Comparison of ENCODE assay signal across 11 mouse cellular contexts in genomic region chrX:101805512-101805911, GRCm38 (mm10). TPM values are rescaled to one million over a fixed set of nuclear protein-coding genes. Genes with fewer than 3 reads are reported as not detected.
DNase-seq lines count a peak whose midpoint lies in the region; ATAC-seq and TF ChIP-seq lines count a peak whose summit lies in the region.
"Had no signal": no experiment of that assay in that cellular context is flagged by ENCODE, and none has a peak within 500 bp of the region (broad histone marks: within the 10 kb centered on the region; RNA-seq: fewer than 3 reads in every experiment).

No protein-coding gene starts in this region.

- no peak overlapping the region for H3K4me3 ChIP-seq in hindbrain, embryonic 14.5 days (replicated peaks; ENCODE audit: low read length)
- H3K4me3 ChIP-seq in hindbrain, embryonic 16.5 days (ENCODE audit: low read length) = no peak overlapping the region
- H3K4me3 ChIP-seq in ES-E14 (ENCODE audit: insufficient read depth in 1 of 2, low read depth in 1 of 2, low read length in 2 of 2, poor library complexity in 1 of 2, severe bottlenecking in 1 of 2) = no peak overlapping the region
- H3K4me3 ChIP-seq in neural tube, embryonic 15.5 days (replicated peaks) = no peak overlapping the region
- H3K4me3 ChIP-seq: neural tube, embryonic 12.5 days had no signal

- H3K4me1 ChIP-seq in hindbrain, embryonic 14.5 days (replicated peaks; ENCODE audit: control insufficient read depth, insufficient read depth, low read length) = no peaks in the 10 kb centered on the region
- no peaks in the 10 kb centered on the region for H3K4me1 ChIP-seq in hindbrain, embryonic 16.5 days (ENCODE audit: control insufficient read depth, insufficient read depth, low read depth, low read length)
- H3K4me1 ChIP-seq in ES-E14 (ENCODE audit: control insufficient read depth in 2 of 2, insufficient read depth in 2 of 2, low read length in 2 of 2, poor library complexity in 1 of 2) = no peaks in the 10 kb centered on the region
- H3K4me1 ChIP-seq in neural tube, embryonic 15.5 days = no peaks in the 10 kb centered on the region
- H3K4me1 ChIP-seq: neural tube, embryonic 12.5 days had no signal

- no peaks in the 10 kb centered on the region for H3K27me3 ChIP-seq in hindbrain, embryonic 14.5 days (ENCODE audit: control insufficient read depth, insufficient read depth, low read length)
- no peaks in the 10 kb centered on the region for H3K27me3 ChIP-seq in hindbrain, embryonic 16.5 days (replicated peaks; ENCODE audit: control insufficient read depth, insufficient read depth, low read length)
- peaks cover 11% of the 10 kb centered on the region; the same call in 1 of the 2 replicates for H3K27me3 ChIP-seq in neural tube, embryonic 15.5 days (replicated peaks)
- H3K27me3 ChIP-seq: neural tube, embryonic 12.5 days had no signal

- WGBS in hindbrain, embryonic 14.5 days = 27% methylated on average over 2 of the region's 2 CpGs
- 33% methylated on average over 2 of the region's 2 CpGs for WGBS in hindbrain, embryonic 16.5 days
- WGBS in neural tube, embryonic 15.5 days = 35% methylated on average over 2 of the region's 2 CpGs

- ATAC-seq in hindbrain, embryonic 14.5 days (ENCODE audit: low FRiP score) = no peak
- no peak for ATAC-seq in hindbrain, embryonic 16.5 days
- ATAC-seq in neural tube, embryonic 15.5 days (ENCODE audit: low FRiP score) = no peak

- H3K9me3 ChIP-seq in hindbrain, embryonic 14.5 days (ENCODE audit: control insufficient read depth, low read length) = no peaks in the 10 kb centered on the region
- H3K9me3 ChIP-seq in hindbrain, embryonic 16.5 days (ENCODE audit: control insufficient read depth, low read length) = no peaks in the 10 kb centered on the region
- H3K9me3 ChIP-seq in ES-E14 (ENCODE audit: control insufficient read depth, insufficient read depth, low read depth, low read length) = no peaks in the 10 kb centered on the region
- no peaks in the 10 kb centered on the region for H3K9me3 ChIP-seq in neural tube, embryonic 15.5 days (replicated peaks)
- H3K9me3 ChIP-seq: neural tube, embryonic 12.5 days had no signal

- no peak overlapping the region for H3K27ac ChIP-seq in hindbrain, embryonic 14.5 days
- H3K27ac ChIP-seq in hindbrain, embryonic 16.5 days (ENCODE audit: low read depth, low read length) = no peak overlapping the region
- no peak overlapping the region for H3K27ac ChIP-seq in ES-E14 (ENCODE audit: insufficient read depth, low read depth, low read length, poor library complexity, severe bottlenecking)
- no peak overlapping the region for H3K27ac ChIP-seq in neural tube, embryonic 15.5 days (replicated peaks)
- H3K27ac ChIP-seq: neural tube, embryonic 12.5 days had no signal

- H3K36me3 ChIP-seq in hindbrain, embryonic 14.5 days (replicated peaks; ENCODE audit: control insufficient read depth, insufficient read depth) = no peaks in the 10 kb centered on the region
- H3K36me3 ChIP-seq in hindbrain, embryonic 16.5 days (ENCODE audit: control insufficient read depth, insufficient read depth, low read length) = no peaks in the 10 kb centered on the region
- H3K36me3 ChIP-seq in ES-E14 (ENCODE audit: control insufficient read depth, insufficient read depth, low read length, poor library complexity, severe bottlenecking) = no peaks in the 10 kb centered on the region
- H3K36me3 ChIP-seq in neural tube, embryonic 15.5 days = no peaks in the 10 kb centered on the region
- H3K36me3 ChIP-seq: neural tube, embryonic 12.5 days had no signal

- DNase-seq in hindbrain, embryonic 14.5 days (ENCODE audit: low spot score) = peak; percentile 52
- DNase-seq in 3T3-L1 (ENCODE audit: low read depth, low spot score) = peak; percentile 72
- DNase-seq in ES-E14 (ENCODE audit: low read depth, low spot score) = no peak
- DNase-seq in embryo, embryonic 10.5 days (ENCODE audit: low spot score) = peak; percentile 62
- DNase-seq in urinary bladder, postnatal 4 days (ENCODE audit: low spot score in 2 of 2) = no peak
- no peak for DNase-seq in left cerebral cortex, postnatal 4 days

- no peak overlapping the region for H3K9ac ChIP-seq in hindbrain, embryonic 14.5 days
- H3K9ac ChIP-seq in hindbrain, embryonic 16.5 days (ENCODE audit: low read depth, low read length) = no peak overlapping the region
- no peak overlapping the region for H3K9ac ChIP-seq in ES-E14 (ENCODE audit: insufficient read depth, low read depth, low read length, poor library complexity, severe bottlenecking)
- no peak overlapping the region for H3K9ac ChIP-seq in neural tube, embryonic 15.5 days (replicated peaks)
- H3K9ac ChIP-seq: neural tube, embryonic 12.5 days had no signal

- intact Hi-C loops in left cerebral cortex, postnatal 4 days (cut with DNase I) = loop anchor here (5.0 kb wide), 1 partner anchor 137 kb away; no protein-coding TSS in a partner anchor

- H3K4me2 ChIP-seq in hindbrain, embryonic 14.5 days (replicated peaks) = no peak overlapping the region
- H3K4me2 ChIP-seq in hindbrain, embryonic 16.5 days (ENCODE audit: low read length) = no peak overlapping the region
- H3K4me2 ChIP-seq in neural tube, embryonic 15.5 days = no peak overlapping the region
- H3K4me2 ChIP-seq: heart, embryonic 11.5 days; neural tube, embryonic 12.5 days had no signal

- in situ Hi-C loops in ES-E14 (cut with MboI; ENCODE audit: low sequenced_read_pairs in 2 of 2, unreplicated experiment in 2 of 2) = loop anchor here in 1 of 2 experiments (25.0 kb wide), 1 partner anchor 107 kb away; no protein-coding TSS in a partner anchor

TF ChIP-seq in ES-E14, 5 proteins besides CTCF, POLR2A, EP300 and RAD21:
- TF ChIP-seq ZNF384 (IDR thresholded peaks at IDR 0.05; ENCODE audit: low read depth, low read length) (no peak), MAFK (IDR thresholded peaks at IDR 0.05; ENCODE audit: insufficient read depth, low read depth, low read length) (no peak), CHD2 (IDR thresholded peaks at IDR 0.05; ENCODE audit: low read depth, low read length) (no peak), HCFC1 (IDR thresholded peaks at IDR 0.05; ENCODE audit: borderline replicate concordance, insufficient read depth, low read length) (no peak), ZC3H11A (IDR thresholded peaks at IDR 0.05; ENCODE audit: borderline replicate concordance, low read depth, low read length) (peak; percentile 33; the same call in 1 of the 2 replicates)

RNA-seq across cellular contexts. Expression of gene 8030474K03Rik, which starts 11.1 kb away (rescaled TPM):
- polyA plus RNA-seq in hindbrain, embryonic 14.5 days (2014; fragmentation: Nextera tagmentation; extraction: Ambion mirVana) = not detected in 2 replicates
- polyA plus RNA-seq in hindbrain, embryonic 16.5 days (2015; fragmentation: Nextera tagmentation; extraction: Ambion mirVana) = 0.11 TPM in 1 of 2 replicates, not detected in the other
- total RNA-seq in ES-E14 (2012; rRNA removed) = 9.0 and 12.9 TPM in 2 replicates
- 0.27 TPM in 1 of 2 replicates, not detected in the other for polyA plus RNA-seq in neural tube, embryonic 15.5 days (2015; fragmentation: Nextera tagmentation; extraction: Ambion mirVana)
- total RNA-seq in left cerebral cortex, postnatal 4 days (2021) = under 1 TPM in 1 of 2 experiments, not detected in 1; 0.34 TPM
- total RNA-seq: left cerebral cortex, adult 8-10 months had no signal
- polyA plus RNA-seq: heart, embryonic 11.5 days; neural tube, embryonic 12.5 days had no signal

RNA-seq across cellular contexts. Expression of gene Gm4779, which starts 11.3 kb away (rescaled TPM):
- polyA plus RNA-seq in hindbrain, embryonic 14.5 days (2014; fragmentation: Nextera tagmentation; extraction: Ambion mirVana) = not detected in 2 replicates
- 0.25 TPM in 1 of 2 replicates, not detected in the other for polyA plus RNA-seq in hindbrain, embryonic 16.5 days (2015; fragmentation: Nextera tagmentation; extraction: Ambion mirVana)
- total RNA-seq in ES-E14 (2012; rRNA removed) = 15.4 and 17.5 TPM in 2 replicates
- polyA plus RNA-seq in neural tube, embryonic 15.5 days (2015; fragmentation: Nextera tagmentation; extraction: Ambion mirVana) = 0.32 TPM in 1 of 2 replicates, not detected in the other
- under 1 TPM in 1 of 2 experiments, not detected in 1; 0.28 TPM for total RNA-seq in left cerebral cortex, postnatal 4 days (2021)

RNA-seq across cellular contexts. Expression of gene Nhsl2, which starts 43.7 kb away (rescaled TPM):
- 7.0 and 7.2 TPM in 2 replicates for polyA plus RNA-seq in hindbrain, embryonic 14.5 days (2014; fragmentation: Nextera tagmentation; extraction: Ambion mirVana)
- polyA plus RNA-seq in hindbrain, embryonic 16.5 days (2015; fragmentation: Nextera tagmentation; extraction: Ambion mirVana) = 7.6 and 8.2 TPM in 2 replicates
- 1.1 and 1.3 TPM in 2 replicates for total RNA-seq in ES-E14 (2012; rRNA removed)
- 4.7 and 5.9 TPM in 2 replicates for polyA plus RNA-seq in neural tube, embryonic 15.5 days (2015; fragmentation: Nextera tagmentation; extraction: Ambion mirVana)
- total RNA-seq in left cerebral cortex, postnatal 4 days (2021) = 10 to 100 TPM in 1 of 2 experiments, 1 to 10 TPM in 1; 9.8 to 11.3 TPM

Comparison
In these comparisons a context has a peak if more than half of its experiments do, and no peak if none do; other contexts are left out.
1. DNase-seq: peak in hindbrain, embryonic 14.5 days (single experiment), 3T3-L1 (single experiment) and embryo, embryonic 10.5 days (single experiment); none in ES-E14 (single experiment), urinary bladder, postnatal 4 days (0 of 2) and left cerebral cortex, postnatal 4 days (single experiment).